Mouse (Mus musculus) stomach, postnatal 0 days (tissue): ENCODE data around the gene Colgalt2.

Experiments
- CTCF ChIP-seq: IDR thresholded peaks from 2 replicates; pipeline ENCODE4 v1.5.1; 2016; ENCODE audit warnings: antibody characterized with exemption, low read depth, mild to moderate bottlenecking, moderate library complexity
- EP300 ChIP-seq: optimal IDR thresholded peaks from 2 replicates; pipeline ENCODE3; 2016; ENCODE audit warnings: antibody characterized with exemption

DNA sequence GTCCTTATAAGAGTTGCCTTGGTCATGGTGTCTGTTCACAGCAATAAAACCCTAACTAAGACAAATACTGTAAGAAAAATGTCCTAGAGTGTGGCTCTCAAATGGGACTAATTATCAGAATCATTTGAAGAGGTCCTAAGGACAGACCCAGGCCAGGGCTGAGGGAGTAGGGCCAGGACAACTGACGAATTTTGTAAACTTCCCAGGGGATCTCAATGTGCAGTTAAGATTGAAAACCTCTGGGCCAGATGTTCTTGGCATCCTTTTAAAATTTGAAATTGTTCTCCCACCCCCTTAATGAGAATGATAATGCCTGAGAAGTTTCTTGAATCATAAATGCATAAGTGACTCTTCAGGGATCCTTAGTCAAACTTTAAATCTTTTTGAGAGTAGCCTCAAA is 14.3 kb downstream of the Colgalt2 start:
- TF ChIP-seq CTCF = no peak
- no peak for TF ChIP-seq EP300
